Mouse (Mus musculus): ENCODE measurements around the gene Ksr1.

GRCm38 (mm10) chr11:79058610-79059009 is 87.6 kb downstream of the Ksr1 start:
- no peak for TF ChIP-seq CTCF (IDR thresholded peaks at IDR 0.05)
- no peak for TF ChIP-seq EP300 (IDR thresholded peaks at IDR 0.05; ENCODE audit: insufficient read depth, low read depth, low read length)
- no peak for TF ChIP-seq POLR2A (IDR thresholded peaks at IDR 0.05; ENCODE audit: insufficient read depth, low read depth, low read length)

Measured in heart, adult 2 months (tissue).